Mouse (Mus musculus): ENCODE results near the gene Slc23a4. TPM values are rescaled to one million over a fixed set of nuclear protein-coding genes. Genes with fewer than 3 reads are reported as not detected.

Gene Slc23a4
- under 1 TPM; 0.43 to 0.63 TPM for polyA plus RNA-seq (2017; shearing (Covaris generic))

GRCm38 (mm10) chr6:34988081-34988761 is at the start of gene Slc23a4:
Gene Slc23a4, minus strand, starts transcription at chr6:34988404.
- ATAC-seq, result peak; percentile 14

GRCm38 (mm10) chr6:35033341-35033740 is 45.1 kb upstream of the Slc23a4 start:
- no peak for ATAC-seq

GRCm38 (mm10) chr6:35032704-35033103 is 44.5 kb upstream of the Slc23a4 start:
- no peak for ATAC-seq

- no peak for ATAC-seq
Measured at GRCm38 (mm10) chr6:35030811-35031210, 42.6 kb upstream of the Slc23a4 start.

GRCm38 (mm10) chr6:35030226-35030625 is 42.0 kb upstream of the Slc23a4 start:
- ATAC-seq, result no peak

- no peak for ATAC-seq
Measured at GRCm38 (mm10) chr6:35028023-35028422, 39.8 kb upstream of the Slc23a4 start.

GRCm38 (mm10) chr6:35027257-35027656 is 39.1 kb upstream of the Slc23a4 start:
- ATAC-seq, result no peak

GRCm38 (mm10) chr6:35016624-35017023 is 28.4 kb upstream of the Slc23a4 start:
- no peak for ATAC-seq

GRCm38 (mm10) chr6:35011953-35012352 is 23.7 kb upstream of the Slc23a4 start:
- ATAC-seq, result no peak

GRCm38 (mm10) chr6:35010705-35011104 is 22.5 kb upstream of the Slc23a4 start:
- ATAC-seq, result no peak

GRCm38 (mm10) chr6:35002261-35002669 is 14.1 kb upstream of the Slc23a4 start:
- ATAC-seq, result no peak

- no peak for ATAC-seq
Measured at GRCm38 (mm10) chr6:34999101-34999500, 10.9 kb upstream of the Slc23a4 start.

- ATAC-seq, result no peak
Measured at GRCm38 (mm10) chr6:34996496-34996895, 8.3 kb upstream of the Slc23a4 start.

- ATAC-seq, result peak; percentile 96
Measured at GRCm38 (mm10) chr6:34995265-34995681, 7.1 kb upstream of the Slc23a4 start.

- ATAC-seq, result peak; percentile 34
Measured at GRCm38 (mm10) chr6:34994692-34995091, 6.5 kb upstream of the Slc23a4 start.

- ATAC-seq, result no peak
Measured at GRCm38 (mm10) chr6:34989263-34989662, 1.1 kb upstream of the Slc23a4 start.

- no peak for ATAC-seq
Measured at GRCm38 (mm10) chr6:34987085-34987645, 1.0 kb downstream of the Slc23a4 start.

GRCm38 (mm10) chr6:34980661-34981060 is 7.5 kb downstream of the Slc23a4 start:
- ATAC-seq, result no peak

- no peak for ATAC-seq
Measured at GRCm38 (mm10) chr6:34979291-34979690, 8.9 kb downstream of the Slc23a4 start.

GRCm38 (mm10) chr6:34971181-34971580 is 17.0 kb downstream of the Slc23a4 start:
- ATAC-seq, result no peak

GRCm38 (mm10) chr6:34965819-34966539 is 22.2 kb downstream of the Slc23a4 start:
- ATAC-seq, result peak; percentile 71

GRCm38 (mm10) chr6:34964550-34964949 is 23.7 kb downstream of the Slc23a4 start:
- ATAC-seq, result no peak

GRCm38 (mm10) chr6:34959131-34959530 is 29.1 kb downstream of the Slc23a4 start:
- ATAC-seq, result no peak

GRCm38 (mm10) chr6:34955862-34956241 is 32.4 kb downstream of the Slc23a4 start:
- ATAC-seq, result no peak

Measured in activated CD4-positive, CD25-positive, alpha-beta regulatory T cell, adult 4 months (primary cell).